Mouse (Mus musculus) neural tube, embryonic 14.5 days (tissue): ENCODE measurements around the gene 1700037H04Rik. TPM values are rescaled to one million over a fixed set of nuclear protein-coding genes. Genes with fewer than 3 reads are reported as not detected.

ENCODE experiments used
- ATAC-seq: fragments of 200-750 bp; cut with Nextera tagmentation; 2 replicates; pipeline ENCODE4 v1.8.0; 2017; ENCODE audit warnings: low read depth, mild to moderate bottlenecking, moderate TSS enrichment, moderate library complexity
- H3K27ac ChIP-seq: fragments of 300-500 bp; sonication (generic); 2 replicates; pipeline ENCODE4 v1.5.1; 2014; ENCODE audit warnings: low read depth, mild to moderate bottlenecking, control low read depth, low read length, moderate library complexity, mixed read lengths
- H3K27me3 ChIP-seq: fragments of 300-500 bp; sonication (generic); 2 replicates; pipeline ENCODE4 v1.6.1; 2014; ENCODE audit warnings: low read length; ENCODE audit not compliant: control insufficient read depth, insufficient read depth
- H3K36me3 ChIP-seq: fragments of 300-500 bp; sonication (generic); 2 replicates; pipeline ENCODE4 v1.6.1; 2014; ENCODE audit warnings: low read length, mixed read lengths; ENCODE audit not compliant: control insufficient read depth, insufficient read depth
- H3K4me1 ChIP-seq: fragments of 300-500 bp; sonication (generic); 2 replicates; pipeline ENCODE4 v1.6.1; 2014; ENCODE audit warnings: low read length; ENCODE audit not compliant: control insufficient read depth, insufficient read depth
- H3K4me2 ChIP-seq: fragments of 300-500 bp; sonication (generic); 2 replicates; pipeline ENCODE4 v1.6.1; 2014; ENCODE audit warnings: mild to moderate bottlenecking, low read depth, low read length, control low read depth
- H3K4me3 ChIP-seq: fragments of 300-500 bp; sonication (generic); 2 replicates; pipeline ENCODE4 v1.5.1; 2014; ENCODE audit warnings: low read depth, low read length, control low read depth, mixed read lengths
- H3K9ac ChIP-seq: fragments of 300-500 bp; sonication (generic); replicated peaks from 2 replicates; pipeline ENCODE4 v1.6.1; 2014; ENCODE audit warnings: low read depth, mild to moderate bottlenecking, control low read depth, low read length, mixed read lengths
- H3K9me3 ChIP-seq: fragments of 300-500 bp; sonication (generic); 2 replicates; pipeline ENCODE4 v1.6.1; 2016; ENCODE audit warnings: low read length; ENCODE audit not compliant: control insufficient read depth
- WGBS: fragments of 180-500 bp; shearing (Covaris S2); extraction: QIAGEN DNeasy Blood & Tissue Kit; methylation state at CpG from one replicate; pipeline ENCODE4 v1.1.7; 2014; 5-methylcytosine and 5-hydroxymethylcytosine counted together
- polyA plus RNA-seq: library from polyadenylated mRNA; unstranded; fragments of >200 nt; fragmentation: Nextera tagmentation; extraction: Ambion mirVana; gene quantifications from 2 replicates; pipeline ENCODE4 v1.2.1, GENCODE M21; 2014

The 1700037H04Rik gene
- polyA plus RNA-seq, 1 experiment from 2014 or later, result 86.9 TPM

- H3K4me3 ChIP-seq, result peak overlapping the region; percentile 74
- ATAC-seq, result peak; percentile 71
- no peaks in the 10 kb centered on the region for H3K36me3 ChIP-seq
- H3K4me1 ChIP-seq, result peaks cover 18% of the 10 kb centered on the region
- peak overlapping the region; percentile 96 for H3K4me2 ChIP-seq
- peak overlapping the region; percentile 74 for H3K27ac ChIP-seq
- H3K9me3 ChIP-seq, result no peaks in the 10 kb centered on the region
- peak overlapping the region; percentile 75 for H3K9ac ChIP-seq
- whole genome bisulfite sequencing, result 1% methylated on average over 18 of the region's 18 CpGs
- no peaks in the 10 kb centered on the region for H3K27me3 ChIP-seq
These were observed 380 bp downstream of the 1700037H04Rik start for GRCm38 (mm10) chr2:131159491-131159910.

GRCm38 (mm10) chr2:131156987-131157386 lies 2.9 kb downstream of the 1700037H04Rik start:
- H3K27ac ChIP-seq, result no peak overlapping the region
- 88% methylated on average over 7 of the region's 7 CpGs for WGBS
- H3K4me3 ChIP-seq, result no peak overlapping the region
- peaks cover 12% of the 10 kb centered on the region; the same call in 1 of the 2 replicates for H3K36me3 ChIP-seq
- peaks cover 18% of the 10 kb centered on the region for H3K4me1 ChIP-seq
- no peak for ATAC-seq
- no peaks in the 10 kb centered on the region for H3K27me3 ChIP-seq
- no peak overlapping the region for H3K9ac ChIP-seq
- no peaks in the 10 kb centered on the region for H3K9me3 ChIP-seq
- no peak overlapping the region for H3K4me2 ChIP-seq

DNA sequence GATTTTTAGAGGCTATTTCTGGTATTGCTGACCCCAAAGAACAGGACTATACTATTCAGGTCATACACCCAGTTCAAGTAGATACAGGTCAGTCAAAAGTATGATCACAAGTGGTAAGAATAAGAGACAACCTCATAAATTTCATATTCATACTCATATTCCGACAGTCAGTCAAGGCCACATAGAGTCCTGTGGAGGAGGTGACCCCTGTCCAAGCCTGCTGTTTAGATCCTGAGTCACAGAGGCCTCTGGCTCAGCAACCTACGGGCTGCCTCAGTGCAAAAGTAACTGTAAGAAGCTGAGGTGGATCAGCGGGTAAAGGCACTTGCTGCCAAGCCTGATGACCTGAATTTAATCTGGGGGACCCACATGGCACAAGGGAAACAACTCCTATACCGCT lies 5.8 kb downstream of the 1700037H04Rik start:
- Histone ChIP-seq H3K36me3 (peaks cover 24% of the 10 kb centered on the region), H3K9me3 (no peaks in the 10 kb centered on the region), H3K27me3 (no peaks in the 10 kb centered on the region), H3K27ac (no peak overlapping the region), H3K4me2 (no peak overlapping the region), H3K4me3 (no peak overlapping the region), H3K4me1 (peaks cover 18% of the 10 kb centered on the region), H3K9ac (no peak overlapping the region)
- 89% methylated on average over 4 of the region's 4 CpGs for WGBS
- ATAC-seq, result no peak

DNA sequence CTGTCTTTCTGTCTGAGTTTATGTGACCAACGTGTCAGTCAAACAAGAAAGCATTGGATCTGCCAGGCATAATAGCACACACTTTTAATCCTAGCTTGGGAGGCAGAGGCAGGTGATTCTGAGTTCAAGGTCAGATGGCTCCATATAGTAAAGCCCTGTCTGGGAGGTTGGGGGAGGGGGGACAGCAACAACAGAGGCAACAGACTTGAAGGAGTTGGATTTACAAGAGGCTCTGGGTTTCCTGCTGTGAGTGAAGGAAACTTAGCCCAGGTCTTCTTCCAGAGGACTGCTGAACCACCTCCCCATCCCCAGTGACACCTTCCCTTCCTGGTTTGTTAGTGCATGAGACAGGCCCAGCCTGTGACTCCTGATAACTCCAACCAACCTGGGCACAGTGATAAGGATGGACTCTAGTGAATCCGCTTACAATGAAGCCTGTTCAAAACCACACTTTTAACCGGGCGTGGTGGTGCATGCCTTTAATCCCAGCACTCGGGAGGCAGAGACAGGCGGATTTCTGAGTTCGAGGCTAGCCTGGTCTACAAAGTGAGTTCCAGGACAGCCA lies 7.6 kb downstream of the 1700037H04Rik start:
- Histone ChIP-seq H3K27me3 (no peaks in the 10 kb centered on the region), H3K4me1 (peaks cover 3% of the 10 kb centered on the region; the same call in 1 of the 2 replicates), H3K4me3 (no peak overlapping the region), H3K9me3 (no peaks in the 10 kb centered on the region), H3K27ac (no peak overlapping the region), H3K9ac (no peak overlapping the region), H3K36me3 (peaks cover 36% of the 10 kb centered on the region), H3K4me2 (no peak overlapping the region)
- no peak for ATAC-seq
- WGBS, result 94% methylated on average over 7 of the region's 7 CpGs

DNA sequence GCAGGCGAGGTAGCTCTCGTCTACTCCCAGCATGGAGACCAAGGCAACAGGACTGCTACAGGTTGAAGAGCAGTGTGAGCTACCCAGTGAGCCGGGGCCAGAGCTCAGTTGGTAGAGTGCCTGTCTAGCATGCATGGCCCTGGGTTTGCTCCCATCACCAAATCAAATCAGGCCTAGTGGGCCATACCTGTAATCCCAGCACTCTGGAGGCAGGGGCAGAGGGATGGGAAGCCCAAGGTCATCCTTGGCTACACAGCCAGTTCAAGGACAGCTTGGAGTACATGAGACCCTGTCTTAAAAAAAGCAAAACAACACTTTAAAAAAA lies 10.7 kb downstream of the 1700037H04Rik start:
- Histone ChIP-seq H3K9me3 (no peaks in the 10 kb centered on the region), H3K27ac (no peak overlapping the region), H3K36me3 (peaks cover 47% of the 10 kb centered on the region), H3K4me2 (no peak overlapping the region), H3K27me3 (no peaks in the 10 kb centered on the region), H3K4me3 (no peak overlapping the region), H3K9ac (no peak overlapping the region), H3K4me1 (no peaks in the 10 kb centered on the region)
- no peak for ATAC-seq
- WGBS, result 91% methylated on average over 3 of the region's 3 CpGs

GRCm38 (mm10) chr2:131148353-131149253 lies 11.3 kb downstream of the 1700037H04Rik start:
- Histone ChIP-seq H3K4me2 (no peak overlapping the region), H3K36me3 (peaks cover 48% of the 10 kb centered on the region), H3K4me1 (no peaks in the 10 kb centered on the region), H3K27me3 (no peaks in the 10 kb centered on the region), H3K4me3 (no peak overlapping the region), H3K9me3 (no peaks in the 10 kb centered on the region), H3K27ac (no peak overlapping the region), H3K9ac (no peak overlapping the region)
- no peak for ATAC-seq
- WGBS, result 88% methylated on average over 8 of the region's 8 CpGs

DNA sequence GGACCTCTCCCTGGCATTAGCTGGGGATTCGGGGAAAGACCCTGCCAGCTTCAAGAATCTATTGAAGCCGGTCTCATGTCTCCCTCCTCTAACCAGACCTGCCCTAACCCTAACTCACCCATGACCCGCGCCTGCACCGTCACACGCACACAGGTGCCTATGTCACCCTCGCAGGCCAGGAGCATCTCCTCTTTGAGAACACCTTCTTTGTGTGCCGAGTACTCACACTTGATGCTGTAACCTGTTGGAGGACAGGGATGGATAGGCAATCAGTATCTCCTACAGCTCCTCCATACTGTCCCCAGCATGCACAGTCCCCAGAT lies 12.9 kb downstream of the 1700037H04Rik start:
- H3K9ac ChIP-seq, result no peak overlapping the region
- 95% methylated on average over 8 of the region's 8 CpGs for WGBS
- no peaks in the 10 kb centered on the region for H3K27me3 ChIP-seq
- no peak overlapping the region for H3K27ac ChIP-seq
- no peaks in the 10 kb centered on the region for H3K4me1 ChIP-seq
- H3K9me3 ChIP-seq, result no peaks in the 10 kb centered on the region
- H3K36me3 ChIP-seq, result peaks cover 43% of the 10 kb centered on the region
- no peak overlapping the region for H3K4me2 ChIP-seq
- H3K4me3 ChIP-seq, result no peak overlapping the region
- no peak for ATAC-seq

GRCm38 (mm10) chr2:131146193-131147042 lies 13.5 kb downstream of the 1700037H04Rik start:
- H3K4me3 ChIP-seq, result no peak overlapping the region
- no peak overlapping the region for H3K27ac ChIP-seq
- no peaks in the 10 kb centered on the region for H3K4me1 ChIP-seq
- no peak for ATAC-seq
- no peaks in the 10 kb centered on the region for H3K27me3 ChIP-seq
- no peak overlapping the region for H3K9ac ChIP-seq
- no peaks in the 10 kb centered on the region for H3K9me3 ChIP-seq
- H3K36me3 ChIP-seq, result peaks cover 38% of the 10 kb centered on the region
- 90% methylated on average over 21 of the region's 21 CpGs for WGBS
- no peak overlapping the region for H3K4me2 ChIP-seq

- WGBS, result 96% methylated on average over 2 of the region's 2 CpGs
- H3K4me2 ChIP-seq, result no peak overlapping the region
- H3K27me3 ChIP-seq, result no peaks in the 10 kb centered on the region
- no peaks in the 10 kb centered on the region for H3K4me1 ChIP-seq
- no peak overlapping the region for H3K9ac ChIP-seq
- ATAC-seq, result no peak
- no peak overlapping the region for H3K27ac ChIP-seq
- H3K9me3 ChIP-seq, result no peaks in the 10 kb centered on the region
- H3K4me3 ChIP-seq, result no peak overlapping the region
- H3K36me3 ChIP-seq, result peaks cover 34% of the 10 kb centered on the region
These were observed 14.3 kb downstream of the 1700037H04Rik start for GRCm38 (mm10) chr2:131145536-131145935.
